Mouse (Mus musculus): Measurements from ENCODE around the gene Wdcp. TPM values are rescaled to one million over a fixed set of nuclear protein-coding genes. Genes with fewer than 3 reads are reported as not detected.
"Not testable (repeated sequence)": the region's sequence is repeated elsewhere in the genome, so short reads cannot be mapped to it uniquely, and the experiment has no call there.

The Wdcp gene
- polyA plus RNA-seq, 1 experiment from 2014 or later, result 15.0 TPM

- no peaks in the 10 kb centered on the region for H3K36me3 ChIP-seq
- H3K27ac ChIP-seq, result no peak overlapping the region
- H3K27me3 ChIP-seq, result no peaks in the 10 kb centered on the region
- no peak overlapping the region for H3K9ac ChIP-seq
- 94% methylated on average over 5 of the region's 5 CpGs for WGBS
- H3K4me3 ChIP-seq, result no peak overlapping the region
- H3K4me2 ChIP-seq, result no peak overlapping the region
- ATAC-seq (replicated peaks; ENCODE audit: insufficient number of reproducible peaks, insufficient read depth, low FRiP score, low read depth), result no peak
- peaks cover 28% of the 10 kb centered on the region for H3K4me1 ChIP-seq (replicated peaks)
- H3K9me3 ChIP-seq (replicated peaks), result no peaks in the 10 kb centered on the region
Observed at GRCm38 (mm10) chr12:4871260-4871659, 28.2 kb downstream of the Wdcp start.

- WGBS, result 43% methylated on average over 4 of the region's 4 CpGs
- Histone ChIP-seq H3K36me3 (no peaks in the 10 kb centered on the region), H3K4me3 (no peak overlapping the region), H3K27ac (no peak overlapping the region), H3K9me3 (replicated peaks) (no peaks in the 10 kb centered on the region), H3K4me2 (no peak overlapping the region), H3K9ac (no peak overlapping the region), H3K4me1 (replicated peaks) (peaks cover 28% of the 10 kb centered on the region), H3K27me3 (no peaks in the 10 kb centered on the region)
- no peak for ATAC-seq (replicated peaks; ENCODE audit: insufficient number of reproducible peaks, insufficient read depth, low FRiP score, low read depth)
Observed at GRCm38 (mm10) chr12:4872273-4872672, 29.2 kb downstream of the Wdcp start.

- 58% methylated on average over 5 of the region's 5 CpGs for WGBS
- Histone ChIP-seq H3K36me3 (no peaks in the 10 kb centered on the region), H3K9me3 (replicated peaks) (no peaks in the 10 kb centered on the region), H3K4me2 (no peak overlapping the region; the same call in 1 of the 2 replicates), H3K27me3 (no peaks in the 10 kb centered on the region), H3K4me3 (no peak overlapping the region), H3K4me1 (replicated peaks) (peaks cover 28% of the 10 kb centered on the region), H3K27ac (no peak overlapping the region), H3K9ac (no peak overlapping the region)
- ATAC-seq (replicated peaks; ENCODE audit: insufficient number of reproducible peaks, insufficient read depth, low FRiP score, low read depth), result no peak
Observed at GRCm38 (mm10) chr12:4872983-4873477, 29.9 kb downstream of the Wdcp start.

- Histone ChIP-seq H3K27ac (no peak overlapping the region), H3K4me1 (replicated peaks) (peaks cover 28% of the 10 kb centered on the region), H3K9me3 (replicated peaks) (no peaks in the 10 kb centered on the region), H3K36me3 (no peaks in the 10 kb centered on the region), H3K27me3 (no peaks in the 10 kb centered on the region), H3K4me2 (peak overlapping the region; percentile 89), H3K4me3 (peak overlapping the region; percentile 46), H3K9ac (no peak overlapping the region; the same call in 1 of the 2 replicates)
- ATAC-seq (replicated peaks; ENCODE audit: insufficient number of reproducible peaks, insufficient read depth, low FRiP score, low read depth), result no peak
- 70% methylated on average over 6 of the region's 6 CpGs for WGBS
Observed at GRCm38 (mm10) chr12:4873531-4873930, 30.4 kb downstream of the Wdcp start.

- WGBS, result 5% methylated on average over 24 of the region's 24 CpGs
- peak; percentile 88 for ATAC-seq (replicated peaks; ENCODE audit: insufficient number of reproducible peaks, insufficient read depth, low FRiP score, low read depth)
Observed at GRCm38 (mm10) chr12:4874161-4874927, 31.2 kb downstream of the Wdcp start, which contains the start of gene Mfsd2b. Gene Mfsd2b, minus strand, starts transcription at chr12:4874359.

GRCm38 (mm10) chr12:4875623-4876022 lies 32.5 kb downstream of the Wdcp start:
- Histone ChIP-seq H3K9me3 (replicated peaks) (no peaks in the 10 kb centered on the region), H3K27ac (no peak overlapping the region), H3K4me1 (replicated peaks) (peaks cover 24% of the 10 kb centered on the region), H3K9ac (no peak overlapping the region), H3K4me3 (no peak overlapping the region), H3K4me2 (no peak overlapping the region), H3K27me3 (no peaks in the 10 kb centered on the region), H3K36me3 (peaks cover 13% of the 10 kb centered on the region)
- WGBS, result 85% methylated on average over 8 of the region's 8 CpGs
- no peak for ATAC-seq (replicated peaks; ENCODE audit: insufficient number of reproducible peaks, insufficient read depth, low FRiP score, low read depth)

More at GRCm38 (mm10) chr12:4874161-4874927, 31.2 kb downstream of the Wdcp start, which contains the start of gene Mfsd2b:
- Histone ChIP-seq H3K36me3 (peaks cover 7% of the 10 kb centered on the region), H3K4me3 (peak within 1 kb of the TSS; percentile 46), H3K27me3 (no peaks in the 10 kb centered on the region), H3K4me1 (replicated peaks) (peaks cover 25% of the 10 kb centered on the region), H3K27ac (no peak within 1 kb of the TSS), H3K4me2 (peak within 1 kb of the TSS; percentile 89), H3K9ac (peak within 1 kb of the TSS; percentile 49), H3K9me3 (replicated peaks) (no peaks in the 10 kb centered on the region)

- Histone ChIP-seq H3K4me2 (no peak overlapping the region), H3K4me3 (no peak overlapping the region), H3K4me1 (replicated peaks) (peaks cover 17% of the 10 kb centered on the region), H3K36me3 (peaks cover 24% of the 10 kb centered on the region), H3K9me3 (replicated peaks) (no peaks in the 10 kb centered on the region), H3K9ac (no peak overlapping the region), H3K27me3 (no peaks in the 10 kb centered on the region), H3K27ac (no peak overlapping the region)
- no peak for ATAC-seq (replicated peaks; ENCODE audit: insufficient number of reproducible peaks, insufficient read depth, low FRiP score, low read depth)
- WGBS, result 71% methylated on average over 9 of the region's 9 CpGs
Observed at GRCm38 (mm10) chr12:4878296-4878783, 35.2 kb downstream of the Wdcp start.

- Histone ChIP-seq H3K4me1 (replicated peaks) (peaks cover 11% of the 10 kb centered on the region), H3K36me3 (peaks cover 24% of the 10 kb centered on the region), H3K27me3 (no peaks in the 10 kb centered on the region), H3K4me3 (no peak overlapping the region), H3K4me2 (no peak overlapping the region), H3K27ac (no peak overlapping the region), H3K9me3 (replicated peaks) (no peaks in the 10 kb centered on the region), H3K9ac (no peak overlapping the region)
- 91% methylated on average over 5 of the region's 5 CpGs for WGBS
- no peak for ATAC-seq (replicated peaks; ENCODE audit: insufficient number of reproducible peaks, insufficient read depth, low FRiP score, low read depth)
Observed at GRCm38 (mm10) chr12:4879048-4879447, 35.9 kb downstream of the Wdcp start.

GRCm38 (mm10) chr12:4882086-4882485 lies 39.0 kb downstream of the Wdcp start:
- ATAC-seq (replicated peaks; ENCODE audit: insufficient number of reproducible peaks, insufficient read depth, low FRiP score, low read depth), result no peak
- no peaks in the 10 kb centered on the region for H3K9me3 ChIP-seq (replicated peaks)
- H3K27me3 ChIP-seq, result no peaks in the 10 kb centered on the region
- H3K36me3 ChIP-seq, result peaks cover 24% of the 10 kb centered on the region
- no peak overlapping the region for H3K27ac ChIP-seq
- no peak overlapping the region for H3K9ac ChIP-seq
- H3K4me1 ChIP-seq (replicated peaks), result no peaks in the 10 kb centered on the region
- WGBS, result 80% methylated on average over 2 of the region's 2 CpGs
- no peak overlapping the region for H3K4me3 ChIP-seq
- H3K4me2 ChIP-seq, result no peak overlapping the region

GRCm38 (mm10) chr12:4885062-4885461 lies 42.0 kb downstream of the Wdcp start:
- peaks cover 4% of the 10 kb centered on the region for H3K4me1 ChIP-seq (replicated peaks)
- H3K4me3 ChIP-seq, result no peak overlapping the region
- H3K9ac ChIP-seq, result no peak overlapping the region
- H3K27me3 ChIP-seq, result no peaks in the 10 kb centered on the region
- WGBS, result 76% methylated on average over 1 of the region's 1 CpGs
- H3K9me3 ChIP-seq (replicated peaks), result no peaks in the 10 kb centered on the region
- H3K4me2 ChIP-seq, result no peak overlapping the region
- H3K36me3 ChIP-seq, result peaks cover 11% of the 10 kb centered on the region
- H3K27ac ChIP-seq, result no peak overlapping the region
- ATAC-seq (replicated peaks; ENCODE audit: insufficient number of reproducible peaks, insufficient read depth, low FRiP score, low read depth), result no peak

GRCm38 (mm10) chr12:4886581-4886980 lies 43.5 kb downstream of the Wdcp start:
- not testable (repeated sequence) for ATAC-seq (replicated peaks; ENCODE audit: insufficient number of reproducible peaks, insufficient read depth, low FRiP score, low read depth)

More at GRCm38 (mm10) chr12:4886581-4886980, 43.5 kb downstream of the Wdcp start:
- not testable (repeated sequence) for H3K27me3 ChIP-seq; H3K4me2 ChIP-seq; H3K9ac ChIP-seq; H3K4me1 ChIP-seq (replicated peaks); H3K9me3 ChIP-seq (replicated peaks); H3K4me3 ChIP-seq; H3K27ac ChIP-seq
- WGBS, result 94% methylated on average over 4 of the region's 4 CpGs
- peaks cover 13% of the 10 kb centered on the region for H3K36me3 ChIP-seq
